Mouse (Mus musculus) MEL (cell line): Measurements from ENCODE around the gene Mdga1. TPM values are rescaled to one million over a fixed set of nuclear protein-coding genes. Genes with fewer than 3 reads are reported as not detected.
A peak's percentile ranks its signal among the peaks of the same experiment; 100 is the strongest.

Source experiments
- DNase-seq: peaks from one replicate; pipeline ENCODE4 v3.0.0; 2011; ENCODE audit warnings: low read depth, low spot score
- H3K27ac ChIP-seq: 2 replicates; pipeline ENCODE4 v1.5.1; 2012; ENCODE audit warnings: low read depth, mild to moderate bottlenecking, control low read depth, low read length, moderate library complexity; ENCODE audit not compliant: control insufficient read depth
- H3K27me3 ChIP-seq, 2 experiments: fragments of 150-350 bp in 1 of 2; sonication (generic) in 1 of 2; 2 replicates each; pipeline ENCODE4 v1.6.1; 2012; ENCODE audit warnings: low read length in 2 of 2, mild to moderate bottlenecking in 2 of 2, improper control_type of control experiment in 1 of 2, moderate library complexity in 1 of 2; ENCODE audit not compliant: insufficient read depth in 2 of 2, control insufficient read depth in 1 of 2
- H3K36me3 ChIP-seq, 2 experiments: 2 replicates each; pipeline ENCODE4 v1.6.1; 2012 to 2014; ENCODE audit warnings: low read length in 2 of 2, improper control_type of control experiment in 1 of 2, inconsistent platforms in 1 of 2, mild to moderate bottlenecking in 1 of 2; ENCODE audit not compliant: insufficient read depth in 2 of 2, control insufficient read depth in 1 of 2
- H3K4me1 ChIP-seq, 2 experiments: fragments of 150-350 bp in 1 of 2; sonication (generic) in 1 of 2; 2 replicates each; pipeline ENCODE4 v1.6.1; 2012; ENCODE audit warnings: low read length in 2 of 2, improper control_type of control experiment in 1 of 2, mild to moderate bottlenecking in 1 of 2; ENCODE audit not compliant: insufficient read depth in 2 of 2, control insufficient read depth in 1 of 2
- H3K4me3 ChIP-seq, 2 experiments: fragments of 150-350 bp in 1 of 2; sonication (generic) in 1 of 2; 2 replicates each; pipeline ENCODE4 v1.5.1; 2012; ENCODE audit warnings: low read depth in 2 of 2, low read length in 2 of 2, mild to moderate bottlenecking in 2 of 2, moderate library complexity in 2 of 2, control low read depth in 1 of 2, improper control_type of control experiment in 1 of 2; ENCODE audit not compliant: control insufficient read depth in 1 of 2, insufficient read depth in 1 of 2
- H3K79me2 ChIP-seq: 2 replicates; pipeline ENCODE4 v1.6.1; 2012; ENCODE audit warnings: mild to moderate bottlenecking, low read length, moderate library complexity; ENCODE audit not compliant: control insufficient read depth, poor library complexity, insufficient read depth
- H3K9ac ChIP-seq: 2 replicates; pipeline ENCODE4 v1.6.1; 2012; ENCODE audit warnings: low read depth, mild to moderate bottlenecking, control low read depth, low read length, moderate library complexity; ENCODE audit not compliant: control insufficient read depth, poor library complexity, severe bottlenecking
- H3K9me3 ChIP-seq: fragments of 150-350 bp; sonication (generic); replicated peaks from 2 replicates; pipeline ENCODE4 v1.6.1; 2012; ENCODE audit warnings: mild to moderate bottlenecking, low read length, improper control_type of control experiment, moderate library complexity; ENCODE audit not compliant: insufficient read depth
- BHLHE40 ChIP-seq: IDR thresholded peaks from 2 replicates; pipeline ENCODE4 v1.6.1; 2012; ENCODE audit warnings: low read depth, mild to moderate bottlenecking, inconsistent platforms, low read length, improper control_type of control experiment, borderline replicate concordance
- CHD1 ChIP-seq: IDR thresholded peaks from 2 replicates; pipeline ENCODE4 v1.6.1; 2012; ENCODE audit warnings: low read depth, mild to moderate bottlenecking, inconsistent platforms, low read length, improper control_type of control experiment
- CHD2 ChIP-seq: IDR thresholded peaks from 2 replicates; pipeline ENCODE4 v1.6.1; 2011; ENCODE audit warnings: low read length, improper control_type of control experiment
- E2F4 ChIP-seq: IDR thresholded peaks from 2 replicates; pipeline ENCODE4 v1.6.1; 2011; ENCODE audit warnings: low read depth, low read length, improper control_type of control experiment, borderline replicate concordance
- ELF1 ChIP-seq: IDR thresholded peaks from 2 replicates; pipeline ENCODE4 v1.6.1; 2014; ENCODE audit warnings: low read depth, mild to moderate bottlenecking, inconsistent platforms, low read length, improper control_type of control experiment, moderate library complexity
- GATA1 ChIP-seq: IDR thresholded peaks from 2 replicates; pipeline ENCODE4 v1.6.1; 2011; ENCODE audit warnings: low read depth, low read length, improper control_type of control experiment
- MAFK ChIP-seq: IDR thresholded peaks from 2 replicates; pipeline ENCODE4 v1.6.1; 2011; ENCODE audit warnings: low read depth, mild to moderate bottlenecking, low read length, improper control_type of control experiment, borderline replicate concordance
- MAX ChIP-seq: IDR thresholded peaks from 2 replicates; pipeline ENCODE4 v1.6.1; 2011; ENCODE audit warnings: low read length, improper control_type of control experiment
- MXI1 ChIP-seq: IDR thresholded peaks from 2 replicates; pipeline ENCODE4 v1.6.1; 2011; ENCODE audit warnings: mild to moderate bottlenecking, low read depth, low read length, improper control_type of control experiment
- MYB ChIP-seq: IDR thresholded peaks from 2 replicates; pipeline ENCODE4 v1.6.1; 2011; ENCODE audit warnings: mild to moderate bottlenecking, low read depth, low read length, improper control_type of control experiment
- POLR2A ChIP-seq, 2 experiments: IDR thresholded peaks; 2 replicates each; pipeline ENCODE4 v1.6.1; 2011 to 2012; ENCODE audit warnings: low read length in 2 of 2, mild to moderate bottlenecking in 2 of 2, control low read depth in 1 of 2, improper control_type of control experiment in 1 of 2, low read depth in 1 of 2, moderate library complexity in 1 of 2; ENCODE audit not compliant: control insufficient read depth in 1 of 2, insufficient read depth in 1 of 2, poor library complexity in 1 of 2
- POLR2AphosphoS2 ChIP-seq: IDR thresholded peaks from 2 replicates; pipeline ENCODE4 v1.6.1; 2011; ENCODE audit warnings: low read length, improper control_type of control experiment
- POLR2AphosphoS5 ChIP-seq: IDR thresholded peaks from 2 replicates; pipeline ENCODE4 v1.6.1; 2012; ENCODE audit warnings: low read depth, borderline replicate concordance, mild to moderate bottlenecking, inconsistent platforms, low read length, moderate library complexity, mixed read lengths
- RAD21 ChIP-seq: IDR thresholded peaks from 2 replicates; pipeline ENCODE4 v1.6.1; 2011; ENCODE audit warnings: mild to moderate bottlenecking, low read depth, low read length, improper control_type of control experiment
- RCOR1 ChIP-seq: IDR thresholded peaks from 2 replicates; pipeline ENCODE4 v1.6.1; 2012; ENCODE audit warnings: low read depth, mild to moderate bottlenecking, inconsistent platforms, low read length, improper control_type of control experiment
- SIN3A ChIP-seq: IDR thresholded peaks from 2 replicates; pipeline ENCODE4 v1.6.1; 2012; ENCODE audit warnings: low read length, improper control_type of control experiment, inconsistent platforms
- USF1 ChIP-seq: IDR thresholded peaks from 2 replicates; pipeline ENCODE4 v1.6.1; 2014; ENCODE audit warnings: low read depth, mild to moderate bottlenecking, inconsistent platforms, low read length, improper control_type of control experiment, moderate library complexity
- USF2 ChIP-seq, 2 experiments: IDR thresholded peaks; 2 replicates each; pipeline ENCODE4 v1.6.1; 2011 to 2012; ENCODE audit warnings: improper control_type of control experiment in 2 of 2, low read length in 2 of 2, borderline replicate concordance in 1 of 2, inconsistent platforms in 1 of 2, low read depth in 1 of 2, mild to moderate bottlenecking in 1 of 2; ENCODE audit not compliant: insufficient read depth in 1 of 2
- ZC3H11A ChIP-seq: IDR thresholded peaks from 2 replicates; pipeline ENCODE4 v1.6.1; 2012; ENCODE audit warnings: low read depth, mild to moderate bottlenecking, inconsistent platforms, low read length, improper control_type of control experiment
- ZKSCAN1 ChIP-seq: IDR thresholded peaks from 2 replicates; pipeline ENCODE4 v1.6.1; 2012; ENCODE audit warnings: low read depth, mild to moderate bottlenecking, inconsistent platforms, low read length, improper control_type of control experiment, moderate library complexity
- ZMIZ1 ChIP-seq: IDR thresholded peaks from 2 replicates; pipeline ENCODE4 v1.6.1; 2012; ENCODE audit warnings: low read depth, mild to moderate bottlenecking, inconsistent platforms, low read length, improper control_type of control experiment, moderate library complexity
- ZNF384 ChIP-seq: IDR thresholded peaks from 2 replicates; pipeline ENCODE4 v1.6.1; 2012; ENCODE audit warnings: low read depth, mild to moderate bottlenecking, inconsistent platforms, low read length, improper control_type of control experiment
- polyA plus RNA-seq, 2 experiments: library from polyadenylated mRNA; stranded (reverse) in 1 of 2; unstranded in 1 of 2; fragments of >175 nt in 1 of 2; fragments of >200 nt in 1 of 2; gene quantifications; 2 replicates each; pipeline versions ENCODE4 v1.2.1 to v1.2.4; 2012; ENCODE audit warnings: low replicate concordance in 2 of 2, low read depth in 1 of 2; ENCODE audit not compliant: insufficient read length in 2 of 2, insufficient read depth in 1 of 2, missing spikeins in 1 of 2
- total RNA-seq: library from RNA; depleted of rRNA; stranded (reverse); fragments of 300-350 nt; gene quantifications from 2 replicates; pipeline ENCODE4 v1.2.3, GENCODE M21; 2012

The Mdga1 gene
- total and polyA plus RNA-seq, 3 experiments, result 0.27 to 2.3 TPM; not detected in 1

DNA sequence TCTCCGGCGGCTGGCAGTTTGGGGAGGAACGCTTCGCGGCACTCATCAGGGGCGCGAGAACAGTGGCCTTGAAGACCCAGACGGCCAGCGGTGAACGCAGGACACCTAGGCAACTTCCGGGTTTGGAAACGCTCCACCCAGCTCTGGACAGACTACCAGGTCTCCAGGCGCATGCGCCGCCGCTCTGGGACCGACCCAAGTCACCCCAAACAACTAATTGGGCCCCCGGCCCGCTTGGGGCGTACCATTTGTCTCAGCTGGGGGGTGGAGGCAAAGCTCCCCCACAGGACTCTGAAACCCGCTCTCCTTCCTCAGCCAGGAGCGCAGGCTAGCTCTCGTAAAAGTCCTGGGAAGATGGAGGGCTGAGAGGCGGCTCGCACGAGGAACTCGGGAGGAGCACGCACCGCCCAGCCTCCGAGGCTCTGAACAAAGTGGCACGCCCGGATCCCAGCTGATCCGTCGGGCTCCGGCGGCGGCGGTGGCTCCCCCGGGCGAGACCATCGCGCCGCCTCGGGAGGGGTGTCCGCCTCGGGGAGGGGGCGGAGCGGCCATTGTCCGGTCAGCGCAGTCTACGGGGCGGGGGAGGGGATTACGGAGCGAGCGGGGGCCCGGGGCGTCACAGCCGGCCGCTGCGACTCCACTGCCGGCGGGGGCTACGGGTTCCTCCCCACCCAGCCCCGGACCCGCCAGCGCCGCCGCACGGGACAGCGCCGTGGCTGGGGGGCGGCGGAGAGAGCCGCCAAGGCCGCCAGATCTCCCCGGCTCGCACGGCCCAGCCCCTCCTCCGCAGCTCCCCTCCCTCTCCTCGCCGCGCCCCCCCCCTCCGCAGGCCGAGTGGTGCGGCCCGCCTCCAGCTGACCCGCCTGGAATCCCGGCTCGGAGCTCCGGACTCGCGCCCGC, 34.6 kb upstream of the Mdga1 start, which contains the start of gene Zfand3 (continued):
- TF ChIP-seq GATA1 (no peak), USF2 (IDR thresholded peaks at IDR 0.05; ENCODE audit: borderline replicate concordance in 1 of 2, insufficient read depth in 1 of 2, low read depth in 1 of 2, low read length in 2 of 2) (no peak), MXI1 (peak; percentile 62; the same call in 1 of the 2 replicates), USF1 (peak; percentile 30; the same call in 1 of the 2 replicates), E2F4 (no peak), ZKSCAN1 (no peak), RCOR1 (no peak), POLR2AphosphoS2 (peak; percentile 68; the same call in 1 of the 2 replicates), POLR2A (IDR thresholded peaks at IDR 0.05; ENCODE audit: control insufficient read depth in 1 of 2, insufficient read depth in 1 of 2, low read depth in 1 of 2, low read length in 2 of 2, poor library complexity in 1 of 2) (peak; percentile 80 to 92), MAX (no peak; the same call in 1 of the 2 replicates), BHLHE40 (peak; percentile 51)

DNA sequence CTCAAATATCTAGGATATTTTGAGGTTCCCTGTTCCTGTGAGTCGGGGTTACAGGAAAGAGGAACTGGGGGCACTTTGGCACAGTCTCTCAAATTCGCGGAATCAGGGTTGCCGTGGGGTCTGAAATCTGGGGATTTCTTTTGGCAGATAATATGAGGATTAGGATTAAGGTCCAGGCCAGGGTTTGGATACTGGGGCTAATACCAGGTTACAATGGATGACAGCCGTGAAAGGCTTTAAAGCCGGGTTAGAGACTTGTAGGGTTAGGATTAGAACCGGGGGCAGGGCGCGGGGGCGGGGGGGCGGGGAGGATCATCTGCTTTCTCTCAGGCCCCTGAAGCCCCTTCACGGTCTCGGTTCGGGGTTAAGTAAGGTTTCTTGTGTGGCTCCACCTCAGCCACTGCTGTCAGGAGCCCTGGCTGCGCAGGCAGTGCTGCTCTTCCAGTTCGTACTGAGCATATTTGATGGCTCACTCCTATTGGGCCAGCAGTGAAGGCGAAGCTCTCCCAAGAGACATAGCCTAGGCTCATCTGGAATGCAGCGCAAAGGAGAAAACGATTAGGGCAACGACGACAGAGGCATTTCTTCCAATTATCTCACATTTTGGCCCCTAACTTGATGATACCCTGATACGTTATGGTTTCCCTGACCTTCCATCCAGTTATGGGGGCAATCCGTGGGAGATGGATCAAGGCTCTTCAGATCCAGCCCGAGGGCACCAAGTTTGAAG, 28.8 kb upstream of the Mdga1 start:
- Histone ChIP-seq H3K9me3 (no peaks in the 10 kb centered on the region), H3K9ac (no peak overlapping the region), H3K27ac (no peak overlapping the region), H3K4me1 (peaks cover 8 to 17% of the 10 kb centered on the region in 2 experiments), H3K79me2 (no peaks in the 10 kb centered on the region), H3K4me3 (no peak overlapping the region), H3K36me3 (peaks cover 0 to 15% of the 10 kb centered on the region in 2 experiments; a peak in 2 of 4 replicates), H3K27me3 (no peaks in the 10 kb centered on the region)
- no peak for TF ChIP-seq CHD1
- no peak for TF ChIP-seq CHD2
- TF ChIP-seq ZC3H11A, result no peak
- no peak for TF ChIP-seq POLR2AphosphoS5
- no peak for DNase-seq

DNA sequence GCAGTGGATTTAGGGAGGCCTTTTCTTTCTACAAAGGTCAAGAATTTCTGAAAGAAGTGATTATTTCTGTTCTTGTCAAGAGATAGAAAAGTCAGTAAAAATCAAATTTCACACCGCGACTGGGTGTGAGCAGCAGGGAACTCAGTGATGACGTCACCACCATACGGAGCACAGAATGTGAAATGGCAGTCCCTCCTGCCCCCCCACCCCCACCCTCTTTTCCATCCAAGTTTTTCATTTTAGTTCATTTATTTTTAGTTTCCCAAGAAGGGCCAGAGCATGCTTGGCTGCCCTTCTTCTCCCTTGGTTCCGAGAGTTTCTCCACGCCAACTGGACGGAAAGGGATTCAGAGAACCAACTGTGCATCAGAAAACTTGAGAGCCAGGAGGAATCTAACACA, 27.8 kb upstream of the Mdga1 start:
- peaks cover 0 to 9% of the 10 kb centered on the region in 2 experiments; a peak in 2 of 4 replicates for H3K36me3 ChIP-seq
- no peak for TF ChIP-seq MYB
- TF ChIP-seq ELF1, result no peak
- no peak for TF ChIP-seq ZKSCAN1
- no peak for TF ChIP-seq MAX
- no peak for TF ChIP-seq CHD1
- no peak for TF ChIP-seq USF2 (IDR thresholded peaks at IDR 0.05; ENCODE audit: borderline replicate concordance in 1 of 2, insufficient read depth in 1 of 2, low read depth in 1 of 2, low read length in 2 of 2)
- no peak for TF ChIP-seq ZNF384
- TF ChIP-seq MAFK, result no peak
- no peak for TF ChIP-seq SIN3A
- TF ChIP-seq ZMIZ1, result no peak
- TF ChIP-seq MXI1, result no peak
- no peak for TF ChIP-seq RAD21
- TF ChIP-seq, all 39 proteins: peak for 0
- no peaks in the 10 kb centered on the region for H3K9me3 ChIP-seq
- H3K4me3 ChIP-seq, result no peak overlapping the region
- no peaks in the 10 kb centered on the region for H3K27me3 ChIP-seq
- no peaks in the 10 kb centered on the region for H3K79me2 ChIP-seq
- peaks cover 8 to 17% of the 10 kb centered on the region in 2 experiments for H3K4me1 ChIP-seq
- no peak overlapping the region for H3K9ac ChIP-seq
- no peak for DNase-seq
- H3K27ac ChIP-seq, result no peak overlapping the region
